Mouse (Mus musculus): ENCODE results near the gene Myadml2.

DNA sequence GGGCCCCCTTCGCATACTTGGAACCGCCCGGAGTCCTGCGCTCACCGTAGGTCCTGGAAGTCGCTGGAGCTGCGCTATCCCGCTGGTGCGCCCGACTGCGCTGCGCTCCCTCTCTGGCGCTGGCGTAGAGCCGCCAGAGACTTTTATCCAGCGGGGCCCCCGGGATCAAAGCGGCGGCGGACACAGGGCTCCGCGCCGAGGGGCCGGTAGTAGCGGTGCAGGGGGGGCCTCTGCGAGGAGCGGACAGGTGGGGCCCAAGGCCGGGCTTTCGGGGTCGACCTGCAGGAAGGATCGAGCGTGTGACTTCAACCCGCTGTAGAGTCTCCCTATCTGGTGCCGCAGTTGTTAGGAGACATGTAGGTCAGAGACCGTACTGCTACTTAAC is 13.1 kb upstream of the Myadml2 start, which contains the start of gene Notum:
- no peak for TF ChIP-seq E2F4 (IDR thresholded peaks at IDR 0.05; ENCODE audit: insufficient read depth)
- TF ChIP-seq POLR2A (IDR thresholded peaks at IDR 0.05; ENCODE audit: insufficient read length, low read depth), result no peak
- no peak for TF ChIP-seq MAX (IDR thresholded peaks at IDR 0.05; ENCODE audit: low read depth)
- TF ChIP-seq REST (IDR thresholded peaks at IDR 0.05; ENCODE audit: insufficient read depth, insufficient read length), result no peak
- no peak for TF ChIP-seq TCF12 (IDR thresholded peaks at IDR 0.05; ENCODE audit: insufficient read depth, poor library complexity, severe bottlenecking)
- TF ChIP-seq USF1 (IDR thresholded peaks at IDR 0.05; ENCODE audit: low read depth), result no peak
- no peak for TF ChIP-seq POLR2AphosphoS2 (IDR thresholded peaks at IDR 0.05; ENCODE audit: insufficient read length, low read depth)
- TF ChIP-seq MYOG (IDR thresholded peaks at IDR 0.05; ENCODE audit: control insufficient read depth in 1 of 3, insufficient read depth in 1 of 3, insufficient read length in 2 of 3, low read depth in 2 of 3), result no peak
- no peak for TF ChIP-seq CEBPB (IDR thresholded peaks at IDR 0.05; ENCODE audit: insufficient read depth, poor library complexity, severe bottlenecking)
- no peak for TF ChIP-seq MYOD1 (IDR thresholded peaks at IDR 0.05; ENCODE audit: control insufficient read depth in 1 of 3, insufficient read length in 2 of 3, low read depth in 2 of 3)
